Comparison of ENCODE assay signal across 26 mouse cellular contexts in genomic region chr13:52042867-52043266, GRCm38 (mm10).
"Had no signal": no experiment of that assay in that cellular context is flagged by ENCODE, and none has a peak within 500 bp of the region (broad histone marks: within the 10 kb centered on the region; RNA-seq: fewer than 3 reads in every experiment).

No protein-coding gene starts in this region.

- DNase-seq: liver; liver, embryonic 13.5 days; lung, adult 18-20 months; lung, adult 2 months; lung, postnatal 36 days; midbrain, embryonic 14.5 days had no signal

- H3K27ac ChIP-seq: limb, embryonic 10.5 days; limb, embryonic 12.5 days; liver, embryonic 12.5 days; liver, embryonic 13.5 days; liver, embryonic 14.5 days; liver, embryonic 15.5 days; macrophage; midbrain, embryonic 10.5 days; midbrain, embryonic 12.5 days; neural tube, embryonic 12.5 days had no signal

- H3K4me3 ChIP-seq: limb, embryonic 10.5 days; limb, embryonic 12.5 days; limb, embryonic 13.5 days; limb, embryonic 15.5 days; liver, embryonic 12.5 days; liver, embryonic 13.5 days; liver, embryonic 15.5 days; lung, embryonic 15.5 days; midbrain, embryonic 10.5 days; midbrain, embryonic 12.5 days; midbrain, embryonic 13.5 days; midbrain, embryonic 15.5 days; myocyte; neural tube, embryonic 12.5 days had no signal

- H3K9me3 ChIP-seq: limb, embryonic 10.5 days; limb, embryonic 12.5 days; limb, embryonic 13.5 days; limb, embryonic 15.5 days; liver, embryonic 12.5 days; liver, embryonic 13.5 days; liver, embryonic 15.5 days; lung, embryonic 15.5 days; megakaryocyte, embryonic 14.5 days; midbrain, embryonic 10.5 days; midbrain, embryonic 12.5 days; midbrain, embryonic 13.5 days; midbrain, embryonic 15.5 days; neural tube, embryonic 12.5 days had no signal

- ATAC-seq: liver, embryonic 12.5 days; midbrain, embryonic 13.5 days; midbrain, embryonic 15.5 days; midbrain, embryonic 16.5 days had no signal

- H3K27me3 ChIP-seq: limb, embryonic 12.5 days; limb, embryonic 13.5 days; limb, embryonic 15.5 days; liver, embryonic 12.5 days; liver, embryonic 13.5 days; liver, embryonic 15.5 days; lung, embryonic 15.5 days; megakaryocyte, embryonic 14.5 days; midbrain, embryonic 15.5 days; neural tube, embryonic 12.5 days had no signal

- H3K9ac ChIP-seq: limb, embryonic 12.5 days; limb, embryonic 13.5 days; limb, embryonic 15.5 days; liver, embryonic 12.5 days; liver, embryonic 14.5 days; liver, embryonic 15.5 days; liver, postnatal 0 days; lung, embryonic 14.5 days; lung, embryonic 15.5 days; midbrain, embryonic 12.5 days; midbrain, embryonic 13.5 days; midbrain, embryonic 15.5 days; neural tube, embryonic 12.5 days had no signal

- H3K36me3 ChIP-seq: limb, embryonic 10.5 days; limb, embryonic 12.5 days; limb, embryonic 13.5 days; limb, embryonic 15.5 days; liver, embryonic 12.5 days; liver, embryonic 13.5 days; liver, embryonic 15.5 days; lung, embryonic 15.5 days; midbrain, embryonic 10.5 days; midbrain, embryonic 12.5 days; midbrain, embryonic 13.5 days; midbrain, embryonic 15.5 days; neural tube, embryonic 12.5 days had no signal

- H3K4me2 ChIP-seq: limb, embryonic 12.5 days; limb, embryonic 13.5 days; limb, embryonic 15.5 days; liver, embryonic 11.5 days; liver, embryonic 12.5 days; liver, embryonic 13.5 days; liver, embryonic 15.5 days; lung, embryonic 14.5 days; midbrain, embryonic 12.5 days; midbrain, embryonic 13.5 days; midbrain, embryonic 15.5 days; neural tube, embryonic 12.5 days had no signal
